Mouse (Mus musculus) brain, embryonic 14.5 days (tissue): ENCODE results near the gene Lypd5.

Experiments used
- CTCF ChIP-seq: fragments of 200-500 bp; IDR thresholded peaks from 2 replicates; pipeline ENCODE4 v1.5.1; 2012; ENCODE audit warnings: inconsistent platforms, mild to moderate bottlenecking, moderate library complexity, borderline replicate concordance; ENCODE audit not compliant: insufficient read depth, insufficient read length; ENCODE audit errors: extremely low read depth
- POLR2A ChIP-seq: fragments of 200-500 bp; IDR thresholded peaks from 2 replicates; pipeline ENCODE4 v1.6.1; 2012; ENCODE audit warnings: mild to moderate bottlenecking, inconsistent platforms, borderline replicate concordance; ENCODE audit not compliant: poor library complexity, insufficient read depth, insufficient read length, severe bottlenecking; ENCODE audit errors: extremely low read depth

GRCm38 (mm10) chr7:24355646-24356045 lies 6.7 kb downstream of the Lypd5 start:
- TF ChIP-seq POLR2A: no peak
- no peak for TF ChIP-seq CTCF
